Mouse (Mus musculus) E14TG2a.4 (cell line): ENCODE data around the gene Slf2.

Source experiments
- CTCF ChIP-seq: conservative IDR thresholded peaks from 2 replicates; pipeline ENCODE4 v1.5.1; 2014; ENCODE audit warnings: low read length
- NANOG ChIP-seq: IDR thresholded peaks from 2 replicates; pipeline ENCODE4 v1.6.1; 2014; ENCODE audit warnings: borderline replicate concordance, low read length, mixed read lengths
- POU5F1 ChIP-seq: IDR thresholded peaks from 2 replicates; pipeline ENCODE4 v1.6.1; 2014; ENCODE audit warnings: low read length, borderline replicate concordance

- TF ChIP-seq NANOG (no peak), CTCF (no peak), POU5F1 (no peak)
Observed at GRCm38 (mm10) chr19:44988321-44988720, 57.4 kb downstream of the Slf2 start.
